Mouse (Mus musculus): ENCODE measurements around the gene Slc35d2. TPM values are rescaled to one million over a fixed set of nuclear protein-coding genes. Genes with fewer than 3 reads are reported as not detected.

Slc35d2 gene
- polyA plus RNA-seq, 1 experiment from 2014 or later: 3.4 TPM

DNA sequence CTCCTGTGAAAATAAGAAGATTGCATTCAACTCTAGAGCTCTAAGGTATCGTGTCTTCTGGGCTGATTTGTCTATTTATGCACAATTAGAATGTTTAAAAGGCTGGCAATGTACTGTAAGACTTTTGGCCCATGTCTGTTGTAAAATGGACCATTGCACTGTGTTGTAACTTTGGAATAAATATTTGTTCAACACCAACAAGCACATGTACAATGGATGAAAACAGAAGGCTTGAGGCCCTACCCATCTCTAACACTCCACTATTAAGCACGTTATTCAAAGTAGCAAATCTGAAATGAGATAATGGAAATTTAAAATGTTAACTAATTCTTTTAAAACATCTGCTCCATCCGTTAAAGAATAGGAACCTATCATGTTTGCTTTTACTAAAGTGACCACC, 22.1 kb downstream of the Slc35d2 start:
- peaks cover 30% of the 10 kb centered on the region for H3K4me1 ChIP-seq
- DNase-seq (ENCODE audit: low spot score): no peak
- peaks cover 14% of the 10 kb centered on the region; the same call in 1 of the 2 replicates for H3K27me3 ChIP-seq (ENCODE audit: low read depth, poor library complexity, severe bottlenecking)
- 63% methylated on average over 3 of the region's 3 CpGs for WGBS
- H3K36me3 ChIP-seq: no peaks in the 10 kb centered on the region
- 0 out of 2 replicates have a peak overlapping the region, but pooled peaks have one; percentile 49 for H3K27ac ChIP-seq (replicated peaks)
- H3K4me3 ChIP-seq: no peak overlapping the region
- no peaks in the 10 kb centered on the region for H3K9me3 ChIP-seq (replicated peaks)

DNA sequence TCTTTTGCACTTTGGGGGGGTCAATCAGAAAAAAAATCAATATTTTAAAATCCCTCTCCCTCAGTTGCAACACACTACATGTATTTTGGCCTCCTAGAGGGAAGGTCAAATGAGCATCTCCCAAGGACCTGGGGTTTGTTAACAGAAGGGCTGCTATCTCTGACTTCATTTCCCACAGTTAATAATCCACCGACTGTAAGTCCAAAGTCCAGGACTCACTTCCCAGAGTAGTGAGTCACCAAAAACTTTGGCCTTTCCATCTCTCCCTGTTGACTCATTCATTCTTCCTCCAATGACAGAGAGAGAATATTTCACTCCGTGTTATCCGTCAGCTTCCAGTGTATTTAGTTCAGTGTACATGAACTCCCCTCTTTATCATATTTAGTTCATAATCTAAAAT, 23.5 kb downstream of the Slc35d2 start:
- WGBS: 93% methylated on average over 3 of the region's 3 CpGs
- Histone ChIP-seq H3K36me3 (no peaks in the 10 kb centered on the region), H3K4me3 (no peak overlapping the region), H3K4me1 (peaks cover 30% of the 10 kb centered on the region), H3K9me3 (replicated peaks) (no peaks in the 10 kb centered on the region), H3K27me3 (ENCODE audit: low read depth, poor library complexity, severe bottlenecking) (peaks cover 14% of the 10 kb centered on the region; the same call in 1 of the 2 replicates), H3K27ac (replicated peaks) (no peak overlapping the region)
- DNase-seq (ENCODE audit: low spot score): no peak

DNA sequence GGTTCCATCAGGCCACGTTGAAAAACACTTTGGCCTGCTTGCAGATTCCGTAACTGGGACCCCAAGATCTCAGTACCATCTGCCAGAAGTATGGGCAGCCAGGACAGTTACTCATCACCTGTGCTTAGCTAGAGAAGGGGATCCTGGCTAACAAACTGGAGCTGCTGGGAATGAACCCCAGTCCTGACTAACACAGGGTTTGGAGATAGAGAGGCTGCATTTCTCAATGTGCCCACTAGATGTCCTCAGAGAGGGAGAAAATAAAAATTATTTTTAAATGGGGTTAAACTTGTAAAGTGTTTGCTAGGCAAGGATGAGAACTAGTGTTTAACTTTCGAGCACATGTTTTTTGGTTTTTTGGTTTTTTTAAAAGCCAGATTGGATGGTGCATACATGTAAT, 29.0 kb downstream of the Slc35d2 start:
- DNase-seq (ENCODE audit: low spot score): no peak
- Histone ChIP-seq H3K27ac (replicated peaks) (no peak overlapping the region), H3K4me3 (no peak overlapping the region), H3K27me3 (ENCODE audit: low read depth, poor library complexity, severe bottlenecking) (peaks cover 10% of the 10 kb centered on the region; the same call in 1 of the 2 replicates), H3K36me3 (no peaks in the 10 kb centered on the region), H3K9me3 (replicated peaks) (no peaks in the 10 kb centered on the region), H3K4me1 (no peaks in the 10 kb centered on the region)
- 69% methylated on average over 3 of the region's 3 CpGs for WGBS

DNA sequence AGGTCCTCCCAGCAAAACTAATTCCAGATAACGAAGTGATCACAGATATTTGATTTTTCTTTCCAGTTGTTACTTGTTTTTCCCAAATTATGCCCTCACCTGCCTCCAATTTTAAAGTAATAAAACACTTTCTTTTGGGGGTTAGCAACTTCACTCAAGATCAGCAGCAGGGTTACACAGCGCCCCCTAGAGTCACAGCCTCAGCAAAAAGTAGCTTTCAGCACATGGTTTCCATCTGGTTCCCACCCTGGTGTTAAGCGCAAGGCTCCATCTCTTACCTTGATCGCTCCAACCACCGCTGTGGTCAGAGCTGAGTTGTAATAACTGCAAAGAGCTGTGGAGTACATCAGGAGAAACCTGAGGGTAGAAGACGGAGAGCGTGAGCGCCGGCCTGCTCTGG, 30.2 kb downstream of the Slc35d2 start:
- no peak for DNase-seq (ENCODE audit: low spot score)
- WGBS: 70% methylated on average over 9 of the region's 9 CpGs
- Histone ChIP-seq H3K27ac (replicated peaks) (no peak overlapping the region), H3K36me3 (no peaks in the 10 kb centered on the region), H3K27me3 (ENCODE audit: low read depth, poor library complexity, severe bottlenecking) (0 out of 2 replicates have a peak, but pooled peaks cover 5% of the 10 kb centered on the region), H3K4me3 (no peak overlapping the region), H3K9me3 (replicated peaks) (no peaks in the 10 kb centered on the region), H3K4me1 (no peaks in the 10 kb centered on the region)

DNA sequence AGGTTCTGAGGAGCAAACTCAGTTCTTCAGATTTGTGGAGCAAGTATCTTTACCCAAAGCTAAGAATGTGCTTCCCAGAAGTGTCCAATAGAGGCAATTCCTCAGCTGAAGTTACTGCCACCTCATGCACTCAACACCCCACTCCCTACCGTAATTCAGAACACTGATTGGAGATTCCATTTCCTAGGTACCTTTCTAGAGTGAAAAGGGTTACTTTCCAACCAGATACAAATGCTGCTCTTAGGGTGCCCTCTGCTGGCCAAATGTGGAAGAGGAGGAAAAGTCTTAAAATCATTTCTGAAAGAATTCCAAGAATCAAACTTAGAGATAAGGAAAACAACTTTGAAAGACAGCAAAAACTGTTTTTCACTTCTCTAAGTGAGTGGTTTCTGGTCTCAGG, 35.8 kb downstream of the Slc35d2 start:
- Histone ChIP-seq H3K36me3 (no peaks in the 10 kb centered on the region), H3K4me1 (peaks cover 11% of the 10 kb centered on the region), H3K9me3 (replicated peaks) (no peaks in the 10 kb centered on the region), H3K4me3 (no peak overlapping the region), H3K27ac (replicated peaks) (no peak overlapping the region), H3K27me3 (ENCODE audit: low read depth, poor library complexity, severe bottlenecking) (peaks cover 5% of the 10 kb centered on the region; the same call in 1 of the 2 replicates)
- DNase-seq (ENCODE audit: low spot score): peak; percentile 67
- WGBS: 5% methylated on average over 1 of the region's 1 CpGs

DNA sequence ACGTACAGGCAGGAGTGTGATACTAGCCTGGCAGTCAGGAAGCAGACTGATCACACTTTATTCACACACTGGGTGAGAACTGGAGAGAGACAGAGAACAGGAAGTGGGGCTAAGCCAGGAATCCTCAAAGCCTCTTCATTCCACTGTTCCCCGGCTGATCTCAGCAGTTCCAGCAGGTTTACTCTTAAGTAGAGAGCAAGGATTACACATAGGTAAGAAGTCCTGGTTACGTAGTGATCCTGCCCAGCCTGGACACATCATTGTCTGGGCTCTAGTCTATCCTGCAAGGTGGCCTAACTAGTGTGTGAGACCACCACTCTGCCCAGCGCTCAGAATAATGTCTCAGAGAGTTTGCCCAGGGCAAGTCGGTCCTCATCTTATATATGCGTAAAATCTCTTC, 36.4 kb downstream of the Slc35d2 start:
- Histone ChIP-seq H3K27ac (replicated peaks) (no peak overlapping the region), H3K4me3 (no peak overlapping the region), H3K27me3 (ENCODE audit: low read depth, poor library complexity, severe bottlenecking) (peaks cover 5% of the 10 kb centered on the region; the same call in 1 of the 2 replicates), H3K9me3 (replicated peaks) (no peaks in the 10 kb centered on the region), H3K36me3 (no peaks in the 10 kb centered on the region), H3K4me1 (peaks cover 11% of the 10 kb centered on the region)
- WGBS: 80% methylated on average over 6 of the region's 6 CpGs
- DNase-seq (ENCODE audit: low spot score): no peak

DNA sequence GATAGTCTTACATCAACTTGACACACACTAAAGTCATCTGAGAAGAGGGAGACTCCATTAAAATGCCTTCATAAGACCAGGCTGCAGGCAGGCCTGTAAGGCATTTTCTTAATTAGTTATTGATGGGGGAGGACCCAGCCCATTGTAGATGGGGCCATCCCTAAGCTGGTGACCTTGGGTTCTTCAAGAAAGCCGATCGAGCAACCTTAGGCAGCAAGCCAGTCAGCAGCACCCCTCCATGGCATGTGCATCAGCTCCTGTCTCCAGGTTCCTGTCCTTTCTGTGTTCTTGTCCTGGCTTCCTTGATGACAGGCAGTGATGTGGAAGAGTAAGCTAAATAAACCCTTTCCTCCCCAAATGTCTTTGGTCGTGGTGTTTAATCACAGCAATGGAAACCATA, 37.0 kb downstream of the Slc35d2 start:
- Histone ChIP-seq H3K27ac (replicated peaks) (no peak overlapping the region), H3K4me3 (no peak overlapping the region), H3K27me3 (ENCODE audit: low read depth, poor library complexity, severe bottlenecking) (peaks cover 5% of the 10 kb centered on the region; the same call in 1 of the 2 replicates), H3K4me1 (peaks cover 11% of the 10 kb centered on the region), H3K9me3 (replicated peaks) (no peaks in the 10 kb centered on the region), H3K36me3 (no peaks in the 10 kb centered on the region)
- WGBS: 74% methylated on average over 3 of the region's 3 CpGs
- DNase-seq (ENCODE audit: low spot score): no peak

DNA sequence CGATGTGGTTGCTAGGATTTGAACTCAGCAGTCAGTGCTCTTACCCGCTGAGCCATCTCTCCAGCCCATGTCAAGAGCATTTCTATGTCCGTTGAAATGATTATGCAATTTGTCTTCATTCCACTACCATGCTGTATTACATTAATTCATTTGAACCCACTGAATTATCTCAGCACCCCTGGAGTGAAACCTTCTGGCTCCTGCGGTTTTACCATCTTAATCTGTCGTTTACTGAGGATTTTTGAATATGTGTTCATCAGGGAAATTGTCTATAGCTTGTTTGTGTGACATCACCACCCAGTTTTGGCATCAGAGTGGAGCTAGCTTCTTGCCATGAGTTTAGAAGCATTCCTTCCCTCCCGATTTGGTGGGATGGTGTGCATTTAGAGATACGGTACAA, 38.2 kb downstream of the Slc35d2 start:
- H3K4me1 ChIP-seq: peaks cover 11% of the 10 kb centered on the region
- H3K27me3 ChIP-seq (ENCODE audit: low read depth, poor library complexity, severe bottlenecking): peaks cover 5% of the 10 kb centered on the region; the same call in 1 of the 2 replicates
- no peaks in the 10 kb centered on the region for H3K9me3 ChIP-seq (replicated peaks)
- no peaks in the 10 kb centered on the region for H3K36me3 ChIP-seq
- WGBS: 77% methylated on average over 7 of the region's 7 CpGs
- DNase-seq (ENCODE audit: low spot score): no peak
- no peak overlapping the region for H3K4me3 ChIP-seq
- H3K27ac ChIP-seq (replicated peaks): no peak overlapping the region

DNA sequence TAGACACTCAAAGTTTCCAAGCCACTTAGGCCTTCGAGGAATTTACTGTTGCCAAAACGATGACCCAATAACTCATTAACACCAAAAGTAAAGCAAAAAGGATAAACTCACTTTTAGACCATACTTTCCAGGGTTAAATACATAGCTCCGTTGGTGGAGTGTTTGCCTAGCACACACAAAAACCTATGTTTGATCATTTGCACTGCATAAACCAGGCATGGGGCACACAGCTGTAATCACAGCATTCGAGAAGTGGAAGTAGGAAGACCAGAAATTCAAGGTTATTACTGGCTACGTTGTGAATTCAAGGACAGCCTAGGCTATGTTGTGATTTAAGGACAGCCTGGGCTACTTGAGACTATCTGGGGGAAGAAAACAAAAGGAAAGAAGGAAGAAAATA, 38.9 kb downstream of the Slc35d2 start:
- Histone ChIP-seq H3K9me3 (replicated peaks) (no peaks in the 10 kb centered on the region), H3K4me1 (peaks cover 11% of the 10 kb centered on the region), H3K4me3 (no peak overlapping the region), H3K27me3 (ENCODE audit: low read depth, poor library complexity, severe bottlenecking) (peaks cover 5% of the 10 kb centered on the region; the same call in 1 of the 2 replicates), H3K36me3 (no peaks in the 10 kb centered on the region), H3K27ac (replicated peaks) (no peak overlapping the region)
- no peak for DNase-seq (ENCODE audit: low spot score)
- 87% methylated on average over 5 of the region's 5 CpGs for WGBS

DNA sequence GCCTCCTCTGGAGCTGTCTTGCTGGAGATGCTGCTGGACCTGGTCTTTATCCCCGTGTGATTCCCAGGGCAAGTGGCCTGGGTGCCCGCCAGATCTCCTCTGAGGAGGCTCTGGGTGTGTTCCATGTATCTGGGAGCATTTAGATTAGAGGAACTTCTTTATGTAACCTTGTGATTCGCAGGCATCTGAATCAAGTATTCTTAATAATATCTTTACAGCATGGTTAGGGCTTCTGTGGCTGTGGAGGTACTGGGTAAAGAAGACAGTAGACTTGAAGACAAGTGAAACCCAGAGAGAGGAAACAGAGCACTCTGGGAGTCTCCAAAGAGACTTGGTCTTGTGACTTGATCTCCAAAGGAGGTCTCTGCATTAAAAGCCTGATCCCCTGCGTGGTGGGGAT, 40.0 kb downstream of the Slc35d2 start, which contains the start of gene Hsd17b3:
Hsd17b3 (minus strand) TSS at position 101 of the 400 bp plus-strand sequence.
- peaks cover 11% of the 10 kb centered on the region for H3K4me1 ChIP-seq
- no peak for DNase-seq (ENCODE audit: low spot score)
- 78% methylated on average over 4 of the region's 4 CpGs for WGBS
- no peaks in the 10 kb centered on the region for H3K36me3 ChIP-seq
- no peaks in the 10 kb centered on the region for H3K9me3 ChIP-seq (replicated peaks)
- H3K27me3 ChIP-seq (ENCODE audit: low read depth, poor library complexity, severe bottlenecking): peaks cover 5% of the 10 kb centered on the region; the same call in 1 of the 2 replicates
- H3K27ac ChIP-seq (replicated peaks): no peak within 1 kb of the TSS
- no peak within 1 kb of the TSS for H3K4me3 ChIP-seq

DNA sequence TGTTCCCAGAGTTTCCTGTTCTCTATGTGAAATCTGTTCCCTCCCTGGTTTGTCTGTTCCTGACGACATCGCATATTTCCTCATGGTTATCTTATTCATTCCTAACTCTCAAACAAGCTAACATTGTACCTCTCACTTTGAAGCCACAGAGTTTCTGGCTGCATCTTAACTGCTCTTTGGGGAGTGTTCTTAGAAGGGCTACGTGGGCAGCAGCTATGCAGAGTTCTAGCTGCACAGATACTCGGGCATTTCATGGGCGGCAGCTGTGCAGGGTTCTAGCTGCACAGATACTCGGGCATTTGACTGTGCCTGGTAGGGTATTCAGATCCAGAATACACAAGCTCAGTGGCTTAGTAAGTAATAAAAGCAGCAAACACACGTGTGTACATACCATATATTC, 41.1 kb downstream of the Slc35d2 start:
- no peak for DNase-seq (ENCODE audit: low spot score)
- Histone ChIP-seq H3K9me3 (replicated peaks) (no peaks in the 10 kb centered on the region), H3K36me3 (no peaks in the 10 kb centered on the region), H3K4me1 (peaks cover 11% of the 10 kb centered on the region), H3K27me3 (ENCODE audit: low read depth, poor library complexity, severe bottlenecking) (peaks cover 5% of the 10 kb centered on the region; the same call in 1 of the 2 replicates), H3K27ac (replicated peaks) (no peak overlapping the region), H3K4me3 (no peak overlapping the region)
- WGBS: 86% methylated on average over 7 of the region's 7 CpGs

DNA sequence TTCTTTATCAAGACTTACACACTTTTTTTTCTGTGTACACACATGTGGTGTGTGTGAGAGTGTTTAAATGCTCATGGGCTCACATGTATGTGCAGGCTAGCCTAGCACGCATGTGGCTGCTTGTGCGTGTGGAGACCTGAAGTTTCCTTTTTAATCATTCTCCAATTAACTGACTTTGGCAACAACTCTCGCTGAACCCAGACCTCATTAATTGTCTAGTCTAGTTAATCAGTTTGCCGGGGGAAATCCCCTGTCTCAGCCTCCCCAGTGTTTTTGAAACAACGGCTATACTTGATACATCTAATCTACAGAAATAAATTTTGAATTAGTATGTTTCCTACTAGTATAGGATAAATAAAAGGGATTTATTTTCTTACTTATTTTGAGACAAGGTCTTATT, 43.1 kb downstream of the Slc35d2 start:
- Histone ChIP-seq H3K36me3 (no peaks in the 10 kb centered on the region), H3K27me3 (ENCODE audit: low read depth, poor library complexity, severe bottlenecking) (0 out of 2 replicates have a peak, but pooled peaks cover 7% of the 10 kb centered on the region), H3K4me1 (peaks cover 15% of the 10 kb centered on the region), H3K9me3 (replicated peaks) (no peaks in the 10 kb centered on the region), H3K27ac (replicated peaks) (no peak overlapping the region), H3K4me3 (no peak overlapping the region)
- WGBS: 94% methylated on average over 5 of the region's 5 CpGs
- no peak for DNase-seq (ENCODE audit: low spot score)

DNA sequence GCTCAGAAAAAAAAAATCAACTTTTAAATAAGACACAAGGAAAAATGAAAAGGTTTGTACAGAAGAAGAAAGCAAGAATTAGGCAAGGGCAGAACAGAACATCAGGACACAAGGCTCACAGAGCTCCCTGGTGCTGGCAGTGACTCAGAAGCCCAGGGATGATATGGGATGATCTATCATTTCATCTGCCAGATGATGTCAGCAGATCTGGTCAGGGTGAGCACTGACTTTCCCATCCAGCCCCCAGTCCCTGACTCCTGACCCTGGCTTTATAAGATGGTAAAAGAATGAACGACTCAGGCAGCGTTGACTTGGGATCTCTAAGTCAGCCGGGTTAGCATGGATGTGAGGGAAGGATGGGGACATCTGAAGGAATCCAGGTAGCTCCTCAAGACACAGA, 45.8 kb downstream of the Slc35d2 start:
- 87% methylated on average over 3 of the region's 3 CpGs for WGBS
- H3K27me3 ChIP-seq (ENCODE audit: low read depth, poor library complexity, severe bottlenecking): 0 out of 2 replicates have a peak, but pooled peaks cover 7% of the 10 kb centered on the region
- no peak for DNase-seq (ENCODE audit: low spot score)
- H3K4me3 ChIP-seq: no peak overlapping the region
- H3K27ac ChIP-seq (replicated peaks): peak overlapping the region; percentile 0; the same call in 1 of the 2 replicates
- no peaks in the 10 kb centered on the region for H3K9me3 ChIP-seq (replicated peaks)
- no peaks in the 10 kb centered on the region for H3K36me3 ChIP-seq
- peaks cover 28% of the 10 kb centered on the region for H3K4me1 ChIP-seq
